Mouse (Mus musculus) embryo, embryonic 11 days (tissue): Measurements from ENCODE around the gene Ccdc89.

Experiments used
- DNase-seq: peaks from one replicate; pipeline ENCODE4 v3.0.0-alpha.2; 2015

Gene Ccdc89

GRCm38 (mm10) chr7:90475793-90476312 is 49.5 kb downstream of the Ccdc89 start, which contains the start of gene Tmem126b:
Gene Tmem126b (minus strand): TSS chr7:90476001.
- peak; percentile 99 for DNase-seq

GRCm38 (mm10) chr7:90476313-90477245 is 50.2 kb downstream of the Ccdc89 start, which contains the start of gene Dlg2:
Gene Dlg2 (plus strand): TSS chr7:90476672.
- no peak for DNase-seq
